Mouse (Mus musculus) urinary bladder, postnatal 14 days (tissue): ENCODE measurements around the gene Igf2r.
A peak's percentile ranks its signal among the peaks of the same experiment; 100 is the strongest.

Source experiments
- DNase-seq: peaks from one replicate; pipeline ENCODE4 v3.0.0; 2021; ENCODE audit warnings: low spot score

The Igf2r gene

GRCm38 (mm10) chr17:12769380-12769921 is at the start of gene Igf2r:
Igf2r (minus strand) TSS chr17:12769664.
- DNase-seq: peak; percentile 77

GRCm38 (mm10) chr17:12815885-12816284 is 46.4 kb upstream of the Igf2r start:
- no peak for DNase-seq

- DNase-seq: no peak
Measured at GRCm38 (mm10) chr17:12814502-12814901, 45.0 kb upstream of the Igf2r start.

- DNase-seq: no peak
Measured at GRCm38 (mm10) chr17:12810973-12811303, 41.5 kb upstream of the Igf2r start.

- peak; percentile 75 for DNase-seq
Measured at GRCm38 (mm10) chr17:12810103-12810972, 40.9 kb upstream of the Igf2r start.

- DNase-seq: no peak
Measured at GRCm38 (mm10) chr17:12808851-12809250, 39.4 kb upstream of the Igf2r start.

GRCm38 (mm10) chr17:12804584-12805445 is 35.4 kb upstream of the Igf2r start:
- no peak for DNase-seq

- no peak for DNase-seq
Measured at GRCm38 (mm10) chr17:12801861-12802540, 32.5 kb upstream of the Igf2r start.

- DNase-seq: peak; percentile 35
Measured at GRCm38 (mm10) chr17:12799368-12800275, 30.2 kb upstream of the Igf2r start.

- no peak for DNase-seq
Measured at GRCm38 (mm10) chr17:12798571-12798970, 29.1 kb upstream of the Igf2r start.

GRCm38 (mm10) chr17:12797427-12798029 is 28.1 kb upstream of the Igf2r start:
- DNase-seq: no peak

- no peak for DNase-seq
Measured at GRCm38 (mm10) chr17:12796633-12797032, 27.2 kb upstream of the Igf2r start.

- peak; percentile 47 for DNase-seq
Measured at GRCm38 (mm10) chr17:12793660-12794406, 24.4 kb upstream of the Igf2r start.

GRCm38 (mm10) chr17:12792422-12793206 is 23.1 kb upstream of the Igf2r start:
- peak; percentile 86 for DNase-seq

GRCm38 (mm10) chr17:12791420-12791819 is 22.0 kb upstream of the Igf2r start:
- DNase-seq: peak; percentile 56

- no peak for DNase-seq
Measured at GRCm38 (mm10) chr17:12791079-12791406, 21.6 kb upstream of the Igf2r start.

- peak; percentile 45 for DNase-seq
Measured at GRCm38 (mm10) chr17:12790353-12791078, 21.1 kb upstream of the Igf2r start.
